Mouse (Mus musculus) bone marrow, adult 2 months (tissue): ENCODE data around the gene C87436.

ENCODE experiments used
- CTCF ChIP-seq: fragments of 200-500 bp; IDR thresholded peaks from 2 replicates; pipeline ENCODE4 v1.5.1; 2011; ENCODE audit warnings: low read length, control low read depth; ENCODE audit not compliant: control insufficient read depth, insufficient read depth
- POLR2A ChIP-seq: fragments of 200-500 bp; IDR thresholded peaks from 2 replicates; pipeline ENCODE4 v1.6.1; 2011; ENCODE audit warnings: low read depth, mild to moderate bottlenecking, control low read depth, low read length, borderline replicate concordance; ENCODE audit not compliant: control insufficient read depth

DNA sequence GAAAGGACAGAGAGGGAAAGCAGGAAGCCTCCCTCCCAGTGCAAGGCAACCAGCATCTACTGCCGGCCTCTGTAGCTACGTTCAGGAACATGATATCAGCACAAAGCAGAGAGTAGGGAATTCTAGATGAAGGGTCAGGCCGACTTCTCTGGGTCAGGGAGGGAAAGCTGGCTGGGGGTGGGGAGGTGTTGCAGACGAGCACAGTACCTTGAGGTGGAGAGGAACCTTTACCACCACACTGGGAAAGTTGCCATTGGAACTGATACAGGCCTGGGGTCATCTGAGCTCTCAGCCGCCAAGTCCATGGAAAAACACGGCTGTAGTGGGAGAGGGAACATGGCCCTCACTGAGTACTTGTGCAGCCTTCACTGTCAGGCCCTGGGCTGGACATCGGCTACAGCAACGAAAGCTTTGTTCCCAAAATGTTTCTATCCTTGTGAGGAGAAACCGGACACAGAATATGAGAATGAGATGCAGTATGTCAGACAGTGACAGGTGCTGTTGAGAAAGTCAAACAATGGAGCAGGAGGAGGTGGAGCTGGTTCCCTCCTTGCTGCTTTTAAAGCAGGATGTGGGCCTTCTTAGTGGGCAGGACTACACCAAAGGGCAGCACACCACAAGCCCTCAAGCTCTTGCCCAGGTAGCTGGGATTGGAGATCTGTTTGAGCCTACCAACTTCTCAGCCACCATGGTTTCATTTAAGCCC lies 37.4 kb downstream of the C87436 start:
- TF ChIP-seq POLR2A (no peak), CTCF (no peak)
